Mouse (Mus musculus) heart, embryonic 16.5 days (tissue): ENCODE results near the gene Sufu. TPM values are rescaled to one million over a fixed set of nuclear protein-coding genes. Genes with fewer than 3 reads are reported as not detected.
A peak's percentile ranks its signal among the peaks of the same experiment; 100 is the strongest.

Source experiments
- ATAC-seq: fragments of 200-750 bp; cut with Nextera tagmentation; replicated peaks from 2 replicates; pipeline ENCODE4 v1.8.0; 2017; ENCODE audit warnings: moderate number of reproducible peaks; ENCODE audit not compliant: insufficient read depth, low FRiP score; ENCODE audit errors: extremely low read depth
- H3K27ac ChIP-seq: fragments of 300-500 bp; sonication (generic); 2 replicates; pipeline ENCODE4 v1.5.1; 2014; ENCODE audit warnings: mild to moderate bottlenecking, low read length, control low read depth, moderate library complexity
- H3K27me3 ChIP-seq: fragments of 300-500 bp; sonication (generic); 2 replicates; pipeline ENCODE4 v1.6.1; 2014; ENCODE audit warnings: low read length, mixed read lengths; ENCODE audit not compliant: control insufficient read depth, insufficient read depth
- H3K36me3 ChIP-seq: fragments of 300-500 bp; sonication (generic); 2 replicates; pipeline ENCODE4 v1.6.1; 2014; ENCODE audit not compliant: control insufficient read depth, insufficient read depth
- H3K4me1 ChIP-seq: fragments of 300-500 bp; sonication (generic); 2 replicates; pipeline ENCODE4 v1.6.1; 2014; ENCODE audit warnings: low read length, mixed read lengths; ENCODE audit not compliant: control insufficient read depth, insufficient read depth
- H3K4me2 ChIP-seq: fragments of 300-500 bp; sonication (generic); 2 replicates; pipeline ENCODE4 v1.6.1; 2014; ENCODE audit warnings: low read depth, mild to moderate bottlenecking, control low read depth, low read length
- H3K4me3 ChIP-seq: fragments of 300-500 bp; sonication (generic); 2 replicates; pipeline ENCODE4 v1.5.1; 2014; ENCODE audit warnings: mild to moderate bottlenecking, control low read depth, low read length
- H3K9ac ChIP-seq: fragments of 300-500 bp; sonication (generic); 2 replicates; pipeline ENCODE4 v1.6.1; 2014; ENCODE audit warnings: low read length, control low read depth
- H3K9me3 ChIP-seq: fragments of 300-500 bp; sonication (generic); replicated peaks from 2 replicates; pipeline ENCODE4 v1.6.1; 2016; ENCODE audit warnings: low read length; ENCODE audit not compliant: control insufficient read depth
- WGBS: fragments of 180-500 bp; shearing (Covaris S2); extraction: QIAGEN DNeasy Blood & Tissue Kit; methylation state at CpG from one replicate; pipeline ENCODE4 v1.1.7; 2014; 5-methylcytosine and 5-hydroxymethylcytosine counted together
- polyA plus RNA-seq: library from polyadenylated mRNA; unstranded; fragments of >200 nt; fragmentation: Nextera tagmentation; extraction: Ambion mirVana; gene quantifications from 2 replicates; pipeline ENCODE4 v1.2.1, GENCODE M21; 2015

The Sufu gene
- polyA plus RNA-seq, result 17.6 and 18.8 TPM in 2 replicates

- H3K4me3 ChIP-seq, result peak within 1 kb of the TSS; percentile 98
- H3K4me1 ChIP-seq, result peaks cover 39% of the 10 kb centered on the region
- 1% methylated on average over 56 of the region's 57 CpGs for WGBS
- peak within 1 kb of the TSS; percentile 93 for H3K9ac ChIP-seq
- peaks cover 6% of the 10 kb centered on the region; the same call in 1 of the 2 replicates for H3K36me3 ChIP-seq
- H3K27ac ChIP-seq, result peak within 1 kb of the TSS; percentile 84
- H3K9me3 ChIP-seq, result no peaks in the 10 kb centered on the region
- H3K4me2 ChIP-seq, result peak within 1 kb of the TSS; percentile 92
- ATAC-seq, result peak; percentile 88
- no peaks in the 10 kb centered on the region for H3K27me3 ChIP-seq
Measured at GRCm38 (mm10) chr19:46396686-46397435, at the start of gene Sufu. Sufu (plus strand) TSS chr19:46396896.

- WGBS, result 89% methylated on average over 1 of the region's 1 CpGs
- Histone ChIP-seq H3K9ac (no peak overlapping the region), H3K27me3 (peaks cover 3% of the 10 kb centered on the region; the same call in 1 of the 2 replicates), H3K4me3 (no peak overlapping the region), H3K27ac (no peak overlapping the region), H3K4me1 (peaks cover 11% of the 10 kb centered on the region), H3K4me2 (no peak overlapping the region), H3K9me3 (no peaks in the 10 kb centered on the region), H3K36me3 (no peaks in the 10 kb centered on the region)
- ATAC-seq, result no peak
Measured at GRCm38 (mm10) chr19:46347146-46347545, 49.5 kb upstream of the Sufu start.

GRCm38 (mm10) chr19:46347936-46348668 lies 48.6 kb upstream of the Sufu start:
- Histone ChIP-seq H3K36me3 (no peaks in the 10 kb centered on the region), H3K27ac (peak overlapping the region; percentile 73), H3K27me3 (peaks cover 3% of the 10 kb centered on the region; the same call in 1 of the 2 replicates), H3K9me3 (no peaks in the 10 kb centered on the region), H3K4me2 (peak overlapping the region; percentile 83), H3K9ac (peak overlapping the region; percentile 82), H3K4me1 (peaks cover 11% of the 10 kb centered on the region), H3K4me3 (peak overlapping the region; percentile 75)
- peak; percentile 31; the same call in 1 of the 2 replicates for ATAC-seq
- 30% methylated on average over 14 of the region's 14 CpGs for WGBS

GRCm38 (mm10) chr19:46348761-46349458 lies 47.8 kb upstream of the Sufu start:
- Histone ChIP-seq H3K27me3 (peaks cover 3% of the 10 kb centered on the region; the same call in 1 of the 2 replicates), H3K27ac (peak overlapping the region; percentile 73), H3K9ac (peak overlapping the region; percentile 82), H3K4me3 (peak overlapping the region; percentile 75), H3K4me2 (peak overlapping the region; percentile 83), H3K9me3 (no peaks in the 10 kb centered on the region), H3K36me3 (no peaks in the 10 kb centered on the region), H3K4me1 (peaks cover 11% of the 10 kb centered on the region)
- WGBS, result under 1% methylated on average over 78 of the region's 78 CpGs
- ATAC-seq, result peak; percentile 80

GRCm38 (mm10) chr19:46349550-46349949 lies 47.1 kb upstream of the Sufu start:
- Histone ChIP-seq H3K4me2 (peak overlapping the region; percentile 83), H3K9ac (peak overlapping the region; percentile 82), H3K27me3 (peaks cover 6% of the 10 kb centered on the region; the same call in 1 of the 2 replicates), H3K4me3 (peak overlapping the region; percentile 75), H3K9me3 (no peaks in the 10 kb centered on the region), H3K36me3 (no peaks in the 10 kb centered on the region), H3K27ac (no peak overlapping the region), H3K4me1 (peaks cover 11% of the 10 kb centered on the region)
- WGBS, result 34% methylated on average over 6 of the region's 6 CpGs
- ATAC-seq, result no peak; the same call in 1 of the 2 replicates

GRCm38 (mm10) chr19:46350168-46350932 lies 46.3 kb upstream of the Sufu start, which contains the start of gene 2310034G01Rik:
2310034G01Rik (minus strand) TSS chr19:46350302.
- peak within 1 kb of the TSS; percentile 75 for H3K4me3 ChIP-seq
- peaks cover 6% of the 10 kb centered on the region; the same call in 1 of the 2 replicates for H3K27me3 ChIP-seq
- H3K9me3 ChIP-seq, result no peaks in the 10 kb centered on the region
- ATAC-seq, result no peak
- H3K9ac ChIP-seq, result peak within 1 kb of the TSS; percentile 82
- H3K4me1 ChIP-seq, result peaks cover 11% of the 10 kb centered on the region
- 48% methylated on average over 10 of the region's 10 CpGs for WGBS
- no peaks in the 10 kb centered on the region for H3K36me3 ChIP-seq
- peak within 1 kb of the TSS; percentile 83 for H3K4me2 ChIP-seq
- H3K27ac ChIP-seq, result peak within 1 kb of the TSS; percentile 73; the same call in 1 of the 2 replicates

GRCm38 (mm10) chr19:46356701-46357138 lies 40.0 kb upstream of the Sufu start:
- 1% methylated on average over 29 of the region's 29 CpGs for WGBS
- Histone ChIP-seq H3K9me3 (no peaks in the 10 kb centered on the region), H3K27me3 (0 out of 2 replicates have a peak, but pooled peaks cover 8% of the 10 kb centered on the region), H3K27ac (0 out of 2 replicates have a peak overlapping the region, but pooled peaks have one; percentile 0), H3K4me2 (peak overlapping the region; percentile 65), H3K4me1 (peaks cover 2% of the 10 kb centered on the region; the same call in 1 of the 2 replicates), H3K36me3 (no peaks in the 10 kb centered on the region), H3K9ac (peak overlapping the region; percentile 61), H3K4me3 (peak overlapping the region; percentile 50)
- ATAC-seq, result peak; percentile 85
